Mouse (Mus musculus): ENCODE data around the gene Akt3. TPM values are rescaled to one million over a fixed set of nuclear protein-coding genes. Genes with fewer than 3 reads are reported as not detected.
A peak's percentile ranks its signal among the peaks of the same experiment; 100 is the strongest.

The Akt3 gene
- total RNA-seq, 2 experiments from 2014 or later: 20.5 to 27.5 TPM

- ATAC-seq (replicated peaks; ENCODE audit: low FRiP score, poor library complexity, severe bottlenecking): no peak
These were observed 66.4 kb downstream of the Akt3 start for GRCm38 (mm10) chr1:177191623-177192022.

- no peak for ATAC-seq (replicated peaks; ENCODE audit: low FRiP score, poor library complexity, severe bottlenecking)
These were observed 67.6 kb downstream of the Akt3 start for GRCm38 (mm10) chr1:177190358-177190757.

GRCm38 (mm10) chr1:177188708-177189107, 69.3 kb downstream of the Akt3 start:
- no peak for ATAC-seq (replicated peaks; ENCODE audit: low FRiP score, poor library complexity, severe bottlenecking)

- no peak for ATAC-seq (replicated peaks; ENCODE audit: low FRiP score, poor library complexity, severe bottlenecking)
These were observed 71.3 kb downstream of the Akt3 start for GRCm38 (mm10) chr1:177186751-177187150.

GRCm38 (mm10) chr1:177179635-177180034, 78.4 kb downstream of the Akt3 start:
- ATAC-seq (replicated peaks; ENCODE audit: low FRiP score, poor library complexity, severe bottlenecking): no peak

- ATAC-seq (replicated peaks; ENCODE audit: low FRiP score, poor library complexity, severe bottlenecking): no peak
These were observed 82.6 kb downstream of the Akt3 start for GRCm38 (mm10) chr1:177175436-177175835.

GRCm38 (mm10) chr1:177171300-177171699, 86.7 kb downstream of the Akt3 start:
- ATAC-seq (replicated peaks; ENCODE audit: low FRiP score, poor library complexity, severe bottlenecking): no peak

GRCm38 (mm10) chr1:177165789-177166188, 92.2 kb downstream of the Akt3 start:
- no peak for ATAC-seq (replicated peaks; ENCODE audit: low FRiP score, poor library complexity, severe bottlenecking)

- ATAC-seq (replicated peaks; ENCODE audit: low FRiP score, poor library complexity, severe bottlenecking): no peak
These were observed 92.7 kb downstream of the Akt3 start for GRCm38 (mm10) chr1:177165336-177165735.

- no peak for ATAC-seq (replicated peaks; ENCODE audit: low FRiP score, poor library complexity, severe bottlenecking)
These were observed 107.5 kb downstream of the Akt3 start for GRCm38 (mm10) chr1:177150344-177151021.

- no peak for ATAC-seq (replicated peaks; ENCODE audit: low FRiP score, poor library complexity, severe bottlenecking)
These were observed 109.3 kb downstream of the Akt3 start for GRCm38 (mm10) chr1:177148746-177149145.

GRCm38 (mm10) chr1:177141468-177141867, 116.5 kb downstream of the Akt3 start:
- ATAC-seq (replicated peaks; ENCODE audit: low FRiP score, poor library complexity, severe bottlenecking): no peak

- ATAC-seq (replicated peaks; ENCODE audit: low FRiP score, poor library complexity, severe bottlenecking): no peak
These were observed 118.4 kb downstream of the Akt3 start for GRCm38 (mm10) chr1:177139652-177140051.

- ATAC-seq (replicated peaks; ENCODE audit: low FRiP score, poor library complexity, severe bottlenecking): no peak
These were observed 126.5 kb downstream of the Akt3 start for GRCm38 (mm10) chr1:177131458-177131857.

- no peak for ATAC-seq (replicated peaks; ENCODE audit: low FRiP score, poor library complexity, severe bottlenecking)
These were observed 131.3 kb downstream of the Akt3 start for GRCm38 (mm10) chr1:177126674-177127073.

- ATAC-seq (replicated peaks; ENCODE audit: low FRiP score, poor library complexity, severe bottlenecking): no peak
These were observed 147.2 kb downstream of the Akt3 start for GRCm38 (mm10) chr1:177110665-177111271.

GRCm38 (mm10) chr1:177090465-177090864, 167.5 kb downstream of the Akt3 start:
- ATAC-seq (replicated peaks; ENCODE audit: low FRiP score, poor library complexity, severe bottlenecking): no peak

GRCm38 (mm10) chr1:177089515-177089914, 168.5 kb downstream of the Akt3 start:
- ATAC-seq (replicated peaks; ENCODE audit: low FRiP score, poor library complexity, severe bottlenecking): no peak

GRCm38 (mm10) chr1:177089048-177089447, 169.0 kb downstream of the Akt3 start:
- no peak for ATAC-seq (replicated peaks; ENCODE audit: low FRiP score, poor library complexity, severe bottlenecking)

- ATAC-seq (replicated peaks; ENCODE audit: low FRiP score, poor library complexity, severe bottlenecking): 0 out of 2 replicates have a peak, but pooled peaks have one; percentile 46
These were observed 175.9 kb downstream of the Akt3 start for GRCm38 (mm10) chr1:177081957-177082645.

- ATAC-seq (replicated peaks; ENCODE audit: low FRiP score, poor library complexity, severe bottlenecking): no peak
These were observed 188.8 kb downstream of the Akt3 start for GRCm38 (mm10) chr1:177069161-177069560.

Measured in erythroid progenitor cell, adult 5-6 weeks (primary cell).